Mouse (Mus musculus) ovary, adult 10 weeks (tissue): Measurements from ENCODE around the gene Alas2. TPM values are rescaled to one million over a fixed set of nuclear protein-coding genes. Genes with fewer than 3 reads are reported as not detected.

Experiments used
- polyA plus RNA-seq: library from polyadenylated mRNA; stranded (reverse); fragments of 350-450 nt; fragmentation: Illumina TruSeq; extraction: RNeasy Lipid Tissue Mini Kit (QIAGEN cat#74804); gene quantifications from one replicate; pipeline ENCODE4 v1.2.3, GENCODE M21; 2014

Alas2 gene
- polyA plus RNA-seq = 1.6 TPM

DNA sequence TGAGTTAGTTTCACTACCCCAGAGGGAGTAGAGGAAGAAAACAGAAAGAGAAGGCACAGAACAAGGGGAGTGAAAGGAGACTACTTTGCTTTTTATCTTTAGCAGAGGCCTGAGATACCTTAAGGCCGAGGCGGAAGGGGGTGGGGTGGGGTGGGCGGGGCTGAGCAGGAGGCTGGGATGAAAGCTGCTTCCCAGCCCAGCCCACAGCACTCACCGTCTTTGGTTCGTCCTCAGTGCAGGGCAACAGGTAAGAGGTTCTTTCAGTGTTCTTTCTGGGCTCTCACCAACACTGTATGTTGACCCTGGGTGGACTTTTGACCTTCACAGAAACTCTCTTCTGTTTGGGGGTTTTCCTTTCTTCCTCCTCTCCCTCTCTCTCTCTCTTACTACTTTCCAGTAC is at the start of gene Alas2:
TSS of gene Alas2 (plus strand) at position 137 of the 400 bp plus-strand sequence.

DNA sequence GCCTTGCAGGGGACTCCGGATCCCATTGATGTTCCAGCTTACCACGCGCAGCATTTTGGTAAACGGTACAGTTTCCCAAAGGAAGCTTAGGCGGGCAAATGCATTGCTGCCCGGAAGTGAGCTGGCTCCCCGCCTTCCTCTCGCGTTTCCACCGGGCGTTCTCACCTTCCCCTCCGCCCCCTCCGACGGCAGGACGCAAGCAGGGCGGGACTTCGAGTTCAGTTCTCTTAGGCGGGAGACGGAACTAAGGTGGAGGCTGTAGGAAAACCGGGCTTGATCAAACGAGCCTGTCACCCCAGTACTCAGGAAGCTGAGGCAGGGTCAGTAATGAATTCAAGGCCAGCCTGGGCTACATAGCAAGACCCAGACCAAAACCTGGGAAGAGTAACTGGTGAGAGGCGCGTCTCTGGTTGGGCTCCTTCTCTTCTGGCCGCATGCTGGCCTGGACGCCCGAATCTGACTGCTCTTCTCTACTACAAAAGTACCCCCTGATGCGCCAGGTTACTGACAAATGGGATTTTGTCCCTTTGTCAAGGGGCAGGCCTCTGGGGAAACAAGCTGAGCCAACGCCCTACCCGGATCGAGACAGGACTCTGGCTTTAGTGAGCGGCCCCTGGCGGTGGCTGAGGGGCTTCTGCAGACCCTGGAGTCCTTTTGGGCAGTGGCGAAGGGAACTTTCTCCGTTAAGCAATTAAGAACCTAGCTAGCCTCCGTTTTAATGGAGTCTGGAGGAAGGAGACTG is 41.0 kb downstream of the Alas2 start, which contains the start of gene Pfkfb1:
TSS of gene Pfkfb1 (plus strand) at position 207 of the 742 bp plus-strand sequence.

GRCm38 (mm10) chrX:150589696-150590095 is 42.5 kb downstream of the Alas2 start, which contains the start of gene Apex2:
TSS of gene Apex2 (minus strand) at chrX:150589868.

Other genes with a start within 250 kb of the Alas2 start
- gene Tmem29, start 88.2 kb upstream of the Alas2 start, polyA plus RNA-seq = 70.1 TPM
- gene Pfkfb1, start 40.9 kb downstream of the Alas2 start, polyA plus RNA-seq = 3.8 TPM
- 5.7 TPM for gene Apex2, start 42.5 kb downstream of the Alas2 start, polyA plus RNA-seq
- gene Tro, start 110.2 kb downstream of the Alas2 start, polyA plus RNA-seq = 14.9 TPM